Mouse (Mus musculus): ENCODE data around the gene Susd2. TPM values are rescaled to one million over a fixed set of nuclear protein-coding genes. Genes with fewer than 3 reads are reported as not detected.

Gene Susd2
- total and polyA plus RNA-seq, 3 experiments = 0.51 to 3.0 (median 0.70) TPM

GRCm38 (mm10) chr10:75677989-75678388, 34.2 kb upstream of the Susd2 start:
- Histone ChIP-seq H3K4me1 (ENCODE audit: control insufficient read depth in 1 of 2, insufficient read depth in 2 of 2) (peaks cover 0 to 4% of the 10 kb centered on the region in 2 experiments; a peak in 2 of 4 replicates), H3K4me2 (ENCODE audit: insufficient read depth, low read depth, poor library complexity, severe bottlenecking) (no peak overlapping the region), H3K36me3 (replicated peaks in 1 of 2; ENCODE audit: control insufficient read depth in 1 of 2, insufficient read depth in 1 of 2, low read length in 1 of 2) (peaks cover 59 to 94% of the 10 kb centered on the region in 2 experiments), H3K4me3 (replicated peaks in 1 of 3; ENCODE audit: low read depth in 2 of 3, low read length in 2 of 3, poor library complexity in 1 of 3) (no peak overlapping the region), H3K9ac (ENCODE audit: insufficient read depth, low read depth) (no peak overlapping the region), H3K27ac (ENCODE audit: insufficient read depth, low read depth) (no peak overlapping the region), H3K9me3 (replicated peaks; ENCODE audit: low read length) (no peaks in the 10 kb centered on the region), H3K79me2 (replicated peaks; ENCODE audit: control insufficient read depth, extremely low read depth, insufficient read depth, poor library complexity, severe bottlenecking) (no peaks in the 10 kb centered on the region), H3K27me3 (replicated peaks) (no peaks in the 10 kb centered on the region)
- no peak for DNase-seq (ENCODE audit: extremely low read depth)
- TF ChIP-seq MXI1 (IDR thresholded peaks at IDR 0.05; ENCODE audit: low read depth, low read length) = no peak
- no peak for TF ChIP-seq ETS1 (conservative IDR thresholded peaks at IDR 0.05; ENCODE audit: low read depth, low read length)
- no peak for TF ChIP-seq TBP (conservative IDR thresholded peaks at IDR 0.05; ENCODE audit: low read depth, low read length)
- no peak for TF ChIP-seq SMC3 (IDR thresholded peaks at IDR 0.05; ENCODE audit: low read depth, low read length)
- in situ Hi-C loops (cut with MboI; ENCODE audit: low pct_ligation_motif_present, low pct_unique_long_range_greater_than_20kb, low sequenced_read_pairs) (no loop called here), dilution Hi-C loops (cut with MboI; ENCODE audit: extremely low pct_ligation_motif_present, extremely low pct_unique_long_range_greater_than_20kb, low sequenced_read_pairs) (no loop called here)

GRCm38 (mm10) chr10:75677571-75677970, 33.8 kb upstream of the Susd2 start:
- no peak for TF ChIP-seq TBP (conservative IDR thresholded peaks at IDR 0.05; ENCODE audit: low read depth, low read length)
- TF ChIP-seq ETS1 (conservative IDR thresholded peaks at IDR 0.05; ENCODE audit: low read depth, low read length) = no peak
- TF ChIP-seq MAX (IDR thresholded peaks at IDR 0.05; ENCODE audit: low read length) = no peak
- TF ChIP-seq POLR2A (IDR thresholded peaks at IDR 0.05; ENCODE audit: low read depth, low read length) = no peak
- TF ChIP-seq ZC3H11A (IDR thresholded peaks at IDR 0.05; ENCODE audit: low read depth, low read length) = no peak
- TF ChIP-seq MAFK (IDR thresholded peaks at IDR 0.05; ENCODE audit: insufficient replicate concordance, low read length) = no peak
- no peak for TF ChIP-seq MYC (IDR thresholded peaks at IDR 0.05; ENCODE audit: low read depth, low read length)
- dilution Hi-C loops (cut with MboI; ENCODE audit: extremely low pct_ligation_motif_present, extremely low pct_unique_long_range_greater_than_20kb, low sequenced_read_pairs) (no loop called here), in situ Hi-C loops (cut with MboI; ENCODE audit: low pct_ligation_motif_present, low pct_unique_long_range_greater_than_20kb, low sequenced_read_pairs) (no loop called here)
- no peak for DNase-seq (ENCODE audit: extremely low read depth)
- Histone ChIP-seq H3K27me3 (replicated peaks) (no peaks in the 10 kb centered on the region), H3K27ac (ENCODE audit: insufficient read depth, low read depth) (no peak overlapping the region), H3K4me1 (ENCODE audit: control insufficient read depth in 1 of 2, insufficient read depth in 2 of 2) (peaks cover 0 to 4% of the 10 kb centered on the region in 2 experiments; a peak in 2 of 4 replicates), H3K4me2 (ENCODE audit: insufficient read depth, low read depth, poor library complexity, severe bottlenecking) (no peak overlapping the region), H3K79me2 (replicated peaks; ENCODE audit: control insufficient read depth, extremely low read depth, insufficient read depth, poor library complexity, severe bottlenecking) (no peaks in the 10 kb centered on the region), H3K9ac (ENCODE audit: insufficient read depth, low read depth) (no peak overlapping the region), H3K36me3 (replicated peaks in 1 of 2; ENCODE audit: control insufficient read depth in 1 of 2, insufficient read depth in 1 of 2, low read length in 1 of 2) (peaks cover 60 to 94% of the 10 kb centered on the region in 2 experiments), H3K4me3 (replicated peaks in 1 of 3; ENCODE audit: low read depth in 2 of 3, low read length in 2 of 3, poor library complexity in 1 of 3) (no peak overlapping the region), H3K9me3 (replicated peaks; ENCODE audit: low read length) (no peaks in the 10 kb centered on the region)

GRCm38 (mm10) chr10:75676819-75677565, 33.2 kb upstream of the Susd2 start:
- no peak for DNase-seq (ENCODE audit: extremely low read depth)
- Histone ChIP-seq H3K9me3 (replicated peaks; ENCODE audit: low read length) (no peaks in the 10 kb centered on the region), H3K36me3 (replicated peaks in 1 of 2; ENCODE audit: control insufficient read depth in 1 of 2, insufficient read depth in 1 of 2, low read length in 1 of 2) (peaks cover 62 to 95% of the 10 kb centered on the region in 2 experiments), H3K4me3 (replicated peaks in 1 of 3; ENCODE audit: low read depth in 2 of 3, low read length in 2 of 3, poor library complexity in 1 of 3) (no peak overlapping the region), H3K79me2 (replicated peaks; ENCODE audit: control insufficient read depth, extremely low read depth, insufficient read depth, poor library complexity, severe bottlenecking) (no peaks in the 10 kb centered on the region), H3K27ac (ENCODE audit: insufficient read depth, low read depth) (no peak overlapping the region), H3K4me2 (ENCODE audit: insufficient read depth, low read depth, poor library complexity, severe bottlenecking) (no peak overlapping the region), H3K9ac (ENCODE audit: insufficient read depth, low read depth) (no peak overlapping the region), H3K27me3 (replicated peaks) (no peaks in the 10 kb centered on the region), H3K4me1 (ENCODE audit: control insufficient read depth in 1 of 2, insufficient read depth in 2 of 2) (peaks cover 0 to 2% of the 10 kb centered on the region in 2 experiments; a peak in 2 of 4 replicates)
- dilution Hi-C loops (cut with MboI; ENCODE audit: extremely low pct_ligation_motif_present, extremely low pct_unique_long_range_greater_than_20kb, low sequenced_read_pairs) = no loop called here
- TF ChIP-seq MAFK (IDR thresholded peaks at IDR 0.05; ENCODE audit: insufficient replicate concordance, low read length) = no peak
- no peak for TF ChIP-seq POLR2A (IDR thresholded peaks at IDR 0.05; ENCODE audit: low read depth, low read length)
- TF ChIP-seq MAZ (IDR thresholded peaks at IDR 0.05; ENCODE audit: low read depth, low read length) = no peak
- TF ChIP-seq JUN (IDR thresholded peaks at IDR 0.05; ENCODE audit: insufficient read depth, low read depth, low read length) = no peak
- no peak for TF ChIP-seq HCFC1 (IDR thresholded peaks at IDR 0.05; ENCODE audit: low read depth, low read length)
- TF ChIP-seq RAD21 (IDR thresholded peaks at IDR 0.05; ENCODE audit: low read depth, low read length) = no peak
- in situ Hi-C loops (cut with MboI; ENCODE audit: low pct_ligation_motif_present, low pct_unique_long_range_greater_than_20kb, low sequenced_read_pairs) = no loop called here

All from CH12.LX (cell line).